Mouse (Mus musculus) spleen, adult 2 months (tissue): Measurements from ENCODE around the gene Wrap53. TPM values are rescaled to one million over a fixed set of nuclear protein-coding genes. Genes with fewer than 3 reads are reported as not detected.

ENCODE experiments used
- DNase-seq, 2 experiments: peaks; one replicate each; pipeline versions ENCODE4 v3.0.0 to v3.0.0-alpha.2; 2012 to 2021; ENCODE audit warnings: low spot score in 2 of 2, low read depth in 1 of 2
- H3K27ac ChIP-seq: fragments of 200-500 bp; 2 replicates; pipeline ENCODE4 v1.5.1; 2012; ENCODE audit warnings: low read length, inconsistent platforms; ENCODE audit not compliant: insufficient read depth
- H3K27me3 ChIP-seq: fragments of 200-500 bp; 2 replicates; pipeline ENCODE4 v1.6.1; 2012; ENCODE audit warnings: mild to moderate bottlenecking, moderate library complexity, low read length, inconsistent platforms; ENCODE audit not compliant: control insufficient read depth, insufficient read depth
- H3K36me3 ChIP-seq: fragments of 200-500 bp; 2 replicates; pipeline ENCODE4 v1.6.1; 2012; ENCODE audit warnings: mild to moderate bottlenecking, low read length, inconsistent platforms; ENCODE audit not compliant: control insufficient read depth, insufficient read depth
- H3K4me1 ChIP-seq: fragments of 200-500 bp; 2 replicates; pipeline ENCODE4 v1.6.1; 2011; ENCODE audit warnings: inconsistent platforms; ENCODE audit not compliant: control insufficient read depth, insufficient read depth, insufficient read length
- H3K4me3 ChIP-seq: fragments of 200-500 bp; 2 replicates; pipeline ENCODE4 v1.5.1; 2011; ENCODE audit warnings: mild to moderate bottlenecking, inconsistent platforms; ENCODE audit not compliant: insufficient read depth, insufficient read length; ENCODE audit errors: extremely low read depth
- CTCF ChIP-seq: fragments of 200-500 bp; IDR thresholded peaks from 2 replicates; pipeline ENCODE4 v1.5.1; 2011; ENCODE audit warnings: mild to moderate bottlenecking, inconsistent platforms; ENCODE audit not compliant: insufficient read depth, insufficient read length, insufficient replicate concordance; ENCODE audit errors: extremely low read depth
- POLR2A ChIP-seq: fragments of 200-500 bp; IDR thresholded peaks from 2 replicates; pipeline ENCODE4 v1.6.1; 2011; ENCODE audit warnings: low read depth, low read length, inconsistent platforms
- WGBS: fragments of 180-500 bp; shearing (Covaris S2); methylation state at CpG from one replicate; pipeline ENCODE4 v1.1.7; 2018; 5-methylcytosine and 5-hydroxymethylcytosine counted together
- polyA plus RNA-seq: library from polyadenylated mRNA; depleted of rRNA; stranded (reverse); fragments of >200 nt; gene quantifications from 2 replicates; pipeline ENCODE4 v1.2.3, GENCODE M21; 2012

The Wrap53 gene
- polyA plus RNA-seq, 1 experiment, result 15.6 TPM

GRCm38 (mm10) chr11:69558756-69559155 is 21.3 kb downstream of the Wrap53 start:
- Histone ChIP-seq H3K4me1 (no peaks in the 10 kb centered on the region), H3K36me3 (peaks cover 22% of the 10 kb centered on the region), H3K4me3 (no peak overlapping the region), H3K27me3 (peaks cover 2% of the 10 kb centered on the region; the same call in 1 of the 2 replicates), H3K27ac (no peak overlapping the region)
- no peak for DNase-seq
- WGBS, result 30% methylated on average over 6 of the region's 6 CpGs
- TF ChIP-seq POLR2A, result no peak
- TF ChIP-seq CTCF, result no peak

GRCm38 (mm10) chr11:69557381-69557958 is 22.6 kb downstream of the Wrap53 start:
- Histone ChIP-seq H3K27ac (no peak overlapping the region), H3K36me3 (peaks cover 11% of the 10 kb centered on the region), H3K4me3 (no peak overlapping the region), H3K27me3 (peaks cover 2% of the 10 kb centered on the region; the same call in 1 of the 2 replicates), H3K4me1 (no peaks in the 10 kb centered on the region)
- no peak for DNase-seq
- 68% methylated on average over 14 of the region's 14 CpGs for WGBS
- TF ChIP-seq CTCF (no peak), POLR2A (no peak)

DNA sequence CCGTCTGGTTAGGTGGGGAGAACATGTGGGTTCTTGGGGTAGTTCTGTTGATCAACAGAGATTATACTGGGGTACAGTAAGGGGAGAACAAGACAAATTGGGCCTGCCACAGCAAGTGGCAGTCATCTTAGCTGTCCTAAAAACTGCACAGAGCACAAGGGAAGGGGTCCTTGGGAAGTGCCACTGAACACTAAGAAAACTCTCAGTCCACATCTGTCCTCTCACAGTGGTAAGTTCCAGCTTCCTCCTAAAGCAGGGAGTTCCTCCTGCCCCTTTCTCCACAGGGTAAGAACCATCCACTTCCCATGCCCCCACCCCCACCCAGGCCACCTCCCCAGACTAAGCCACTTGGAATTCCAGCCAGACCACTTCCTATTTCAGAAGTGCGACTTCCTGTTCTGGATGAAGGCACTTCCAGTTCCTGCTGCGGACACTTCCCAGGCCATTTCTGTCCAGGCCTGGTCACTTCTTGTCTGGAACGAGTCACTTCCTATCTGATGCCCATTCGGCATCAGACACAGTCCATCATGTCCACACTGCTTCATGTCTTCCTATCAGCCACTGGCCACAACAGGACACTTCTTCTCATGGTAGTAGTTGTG is 25.4 kb downstream of the Wrap53 start:
- no peak overlapping the region for H3K4me3 ChIP-seq
- DNase-seq, result no peak
- no peaks in the 10 kb centered on the region for H3K36me3 ChIP-seq
- no peaks in the 10 kb centered on the region for H3K27me3 ChIP-seq
- H3K4me1 ChIP-seq, result no peaks in the 10 kb centered on the region
- 58% methylated on average over 5 of the region's 5 CpGs for WGBS
- TF ChIP-seq CTCF (no peak), POLR2A (no peak)
- H3K27ac ChIP-seq, result no peak overlapping the region

DNA sequence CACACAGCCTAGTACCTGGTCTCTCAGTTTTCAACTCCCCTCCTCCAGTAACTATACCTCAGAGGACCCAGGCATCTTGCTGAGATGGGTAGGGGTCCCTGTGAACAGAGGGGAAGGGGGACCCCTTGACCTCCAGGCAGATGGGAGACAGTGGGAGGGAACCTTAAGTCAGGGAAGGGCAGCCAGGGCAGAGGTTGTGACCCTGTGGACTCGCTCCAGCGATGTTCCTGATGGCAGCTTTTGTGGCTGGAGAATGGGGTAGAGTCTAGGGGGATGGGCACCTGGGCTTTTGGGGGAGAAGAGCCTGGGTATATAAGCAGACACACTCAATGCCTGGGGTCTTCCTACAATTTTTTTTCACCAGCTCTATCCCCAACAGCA is 26.7 kb downstream of the Wrap53 start:
- no peak for DNase-seq
- Histone ChIP-seq H3K27me3 (no peaks in the 10 kb centered on the region), H3K36me3 (no peaks in the 10 kb centered on the region), H3K4me1 (no peaks in the 10 kb centered on the region), H3K4me3 (no peak overlapping the region), H3K27ac (no peak overlapping the region)
- WGBS, result 84% methylated on average over 2 of the region's 2 CpGs
- TF ChIP-seq CTCF, result no peak
- TF ChIP-seq POLR2A, result no peak

DNA sequence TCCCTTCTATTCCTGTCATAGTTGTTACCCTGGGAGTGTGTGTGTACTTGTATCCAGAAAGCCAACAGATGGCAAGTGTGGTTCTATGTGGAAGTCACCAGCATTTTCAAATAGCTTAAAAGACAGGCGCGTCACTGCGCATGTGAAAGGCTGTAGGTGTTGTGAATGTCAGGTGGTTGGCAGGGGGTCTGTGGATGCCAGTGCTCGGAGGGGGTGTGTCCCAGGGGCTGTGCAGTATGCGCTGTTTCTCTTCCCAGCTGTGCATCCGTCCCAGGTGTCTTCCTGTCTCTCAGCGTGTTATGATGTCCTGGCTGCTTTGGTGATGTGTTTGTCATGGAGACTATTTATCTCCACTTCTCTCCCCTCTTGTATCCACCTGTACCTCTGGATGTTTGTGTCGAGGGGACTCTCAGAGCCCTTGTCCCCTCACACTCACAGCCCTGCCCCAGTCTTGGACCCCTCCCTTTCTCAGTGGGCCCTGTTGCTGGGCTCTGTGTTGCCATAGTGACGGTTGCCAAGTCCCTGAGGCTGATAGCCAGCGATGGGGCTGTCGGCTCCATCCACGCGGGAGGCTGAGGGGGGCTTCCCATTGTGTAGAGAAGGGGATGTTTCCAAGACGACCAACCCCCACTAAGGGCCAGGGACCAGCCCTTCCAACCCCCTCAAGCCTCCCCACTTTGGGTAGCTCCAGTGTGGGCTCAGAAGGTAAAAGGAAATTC is 27.3 kb downstream of the Wrap53 start:
- Histone ChIP-seq H3K36me3 (no peaks in the 10 kb centered on the region), H3K4me1 (no peaks in the 10 kb centered on the region), H3K27me3 (no peaks in the 10 kb centered on the region), H3K27ac (no peak overlapping the region), H3K4me3 (no peak overlapping the region)
- WGBS, result 56% methylated on average over 14 of the region's 14 CpGs
- DNase-seq, result no peak
- no peak for TF ChIP-seq POLR2A
- TF ChIP-seq CTCF, result no peak

DNA sequence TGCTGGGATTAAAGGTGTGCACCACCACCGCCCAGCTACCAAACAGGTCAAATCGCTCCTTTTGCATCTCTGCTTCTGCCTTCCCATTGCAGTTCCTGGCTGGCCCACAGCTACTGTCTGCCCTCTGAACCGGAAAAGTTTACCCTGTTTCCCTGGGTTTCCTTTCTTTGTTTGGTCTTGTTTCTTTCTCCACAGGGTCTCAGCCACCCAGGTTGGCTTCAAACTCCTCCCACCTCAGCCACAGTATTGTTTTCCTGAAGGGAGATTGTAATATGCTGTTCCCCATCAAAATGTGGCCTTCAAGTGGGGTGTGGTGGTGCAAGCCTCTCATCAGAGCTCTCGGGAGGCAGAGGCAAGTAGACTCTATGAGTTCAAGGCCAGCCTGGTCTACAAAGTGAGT is 28.7 kb downstream of the Wrap53 start:
- no peak overlapping the region for H3K4me3 ChIP-seq
- H3K27ac ChIP-seq, result no peak overlapping the region
- H3K27me3 ChIP-seq, result peaks cover 3% of the 10 kb centered on the region; the same call in 1 of the 2 replicates
- DNase-seq, result no peak
- no peak for TF ChIP-seq POLR2A
- TF ChIP-seq CTCF, result no peak
- no peaks in the 10 kb centered on the region for H3K36me3 ChIP-seq
- WGBS, result 86% methylated on average over 4 of the region's 4 CpGs
- H3K4me1 ChIP-seq, result peaks cover 4% of the 10 kb centered on the region
